Mouse (Mus musculus): ENCODE results near the gene Gm17631.
"Not testable (repeated sequence)": the region's sequence is repeated elsewhere in the genome, so short reads cannot be mapped to it uniquely, and the experiment has no call there.

Gene Gm17631

DNA sequence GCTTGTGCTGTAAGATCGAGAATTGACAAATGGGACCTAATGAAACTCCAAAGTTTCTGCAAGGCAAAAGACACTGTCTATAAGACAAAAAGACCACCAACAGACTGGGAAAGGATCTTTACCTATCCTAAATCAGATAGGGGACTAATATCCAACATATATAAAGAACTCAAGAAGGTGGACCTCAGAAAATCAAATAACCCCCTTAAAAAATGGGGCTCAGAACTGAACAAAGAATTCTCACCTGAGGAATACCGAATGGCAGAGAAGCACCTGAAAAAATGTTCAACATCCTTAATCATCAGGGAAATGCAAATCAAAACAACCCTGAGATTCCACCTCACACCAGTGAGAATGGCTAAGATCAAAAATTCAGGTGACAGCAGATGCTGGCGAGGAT, at the start of gene Gm17631:
Gm17631 (plus strand) TSS at position 301 of the 400 bp plus-strand sequence.
- not testable (repeated sequence) for DNase-seq (ENCODE audit: extremely low read depth, insufficient read length, low spot score)

- no peak for DNase-seq (ENCODE audit: extremely low read depth, insufficient read length, low spot score)
These were observed 44.7 kb upstream of the Gm17631 start for GRCm38 (mm10) chr6:129817731-129818130.

DNA sequence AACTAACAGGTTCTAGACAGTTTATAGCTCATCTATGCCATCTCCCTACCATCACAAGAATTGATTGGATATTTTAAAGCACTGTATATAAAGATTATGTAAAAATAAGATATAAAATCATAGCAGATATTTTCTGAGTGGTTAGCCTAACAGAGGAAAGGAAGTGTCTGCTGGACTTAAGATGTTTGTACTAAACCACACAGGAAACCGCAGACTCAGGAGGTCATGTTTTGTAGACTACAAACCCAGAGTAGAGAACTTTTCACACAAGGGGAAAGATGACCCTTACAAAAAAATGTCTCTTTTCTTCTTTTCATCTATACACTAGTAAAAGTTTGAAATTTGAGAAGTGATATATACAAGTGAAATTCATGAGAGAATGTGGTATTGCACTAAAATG, 38.4 kb upstream of the Gm17631 start:
- DNase-seq (ENCODE audit: extremely low read depth, insufficient read length, low spot score): no peak

DNA sequence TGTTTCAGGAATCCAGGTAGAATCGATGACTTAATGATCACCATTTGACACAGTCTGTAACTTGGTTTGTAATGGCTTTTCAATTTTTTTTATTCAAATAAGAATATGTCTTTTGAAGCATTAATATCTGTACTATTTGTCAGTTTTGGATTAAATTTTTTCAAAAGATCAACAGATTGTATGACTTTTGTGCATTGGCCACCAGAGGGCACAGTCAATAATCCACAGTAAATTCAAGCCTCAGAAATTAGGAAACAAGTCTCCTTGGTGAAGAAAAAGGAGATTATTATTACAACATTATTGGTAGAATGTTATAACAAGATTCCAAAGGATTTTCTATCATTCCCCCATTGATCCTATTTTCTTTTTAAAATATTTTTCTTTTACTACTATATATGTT, 36.9 kb upstream of the Gm17631 start:
- DNase-seq (ENCODE audit: extremely low read depth, insufficient read length, low spot score): no peak

DNA sequence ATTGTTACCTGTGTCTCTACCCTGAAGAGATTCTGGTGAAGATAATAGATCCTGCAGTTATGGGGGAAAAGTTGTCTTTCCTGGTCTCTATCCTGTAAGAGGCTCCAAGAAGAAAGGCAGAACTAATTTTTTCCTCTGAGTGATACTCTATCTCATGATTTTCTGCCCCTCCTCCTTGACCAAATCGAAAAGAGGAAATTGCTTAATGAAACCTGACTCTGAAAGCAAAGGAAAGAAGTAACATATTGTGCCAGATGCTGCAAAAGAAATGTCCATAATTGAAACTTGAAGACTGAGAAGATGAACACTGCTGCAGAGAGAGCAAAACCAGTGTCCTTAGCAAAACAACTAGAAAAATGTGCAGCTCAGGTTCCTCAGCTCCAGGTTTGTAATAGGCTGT, 14.1 kb downstream of the Gm17631 start, which contains the start of gene Klra17:
Klra17 (minus strand) TSS at position 124 of the 400 bp plus-strand sequence.
- no peak for DNase-seq (ENCODE audit: extremely low read depth, insufficient read length, low spot score)

DNA sequence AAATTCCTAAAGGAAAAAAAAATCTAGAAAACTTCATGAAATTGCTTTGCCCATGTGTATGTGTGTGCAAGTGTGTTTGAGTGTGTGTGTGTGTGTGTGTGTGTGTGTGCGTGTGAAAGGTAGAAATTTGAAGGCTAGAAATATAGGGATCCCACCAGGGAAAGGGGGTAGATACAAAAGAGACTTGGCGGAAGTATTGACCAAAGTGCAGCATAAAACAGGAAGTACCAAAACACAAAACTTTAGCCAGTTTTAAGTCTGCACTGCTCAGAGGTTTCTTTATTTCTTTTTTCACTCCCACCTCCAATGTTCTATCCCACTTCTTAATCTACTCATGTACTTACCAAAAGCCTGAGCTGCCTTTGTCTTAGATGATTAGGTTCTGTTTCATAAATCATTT, 20.1 kb downstream of the Gm17631 start:
- no peak for DNase-seq (ENCODE audit: extremely low read depth, insufficient read length, low spot score)

Measured in 3134 (cell line).